Mouse (Mus musculus): ENCODE results near the gene Lrrc8a. TPM values are rescaled to one million over a fixed set of nuclear protein-coding genes. Genes with fewer than 3 reads are reported as not detected.

The Lrrc8a gene
- polyA plus RNA-seq, 1 experiment from 2014 or later, result 22.6 TPM

GRCm38 (mm10) chr2:30261064-30261736, 23.7 kb downstream of the Lrrc8a start:
- no peak for DNase-seq (ENCODE audit: low spot score)

- no peak for DNase-seq (ENCODE audit: low spot score)
Measured at GRCm38 (mm10) chr2:30261921-30262839, 24.7 kb downstream of the Lrrc8a start.

GRCm38 (mm10) chr2:30262840-30263441, 25.4 kb downstream of the Lrrc8a start:
- DNase-seq (ENCODE audit: low spot score), result no peak

DNA sequence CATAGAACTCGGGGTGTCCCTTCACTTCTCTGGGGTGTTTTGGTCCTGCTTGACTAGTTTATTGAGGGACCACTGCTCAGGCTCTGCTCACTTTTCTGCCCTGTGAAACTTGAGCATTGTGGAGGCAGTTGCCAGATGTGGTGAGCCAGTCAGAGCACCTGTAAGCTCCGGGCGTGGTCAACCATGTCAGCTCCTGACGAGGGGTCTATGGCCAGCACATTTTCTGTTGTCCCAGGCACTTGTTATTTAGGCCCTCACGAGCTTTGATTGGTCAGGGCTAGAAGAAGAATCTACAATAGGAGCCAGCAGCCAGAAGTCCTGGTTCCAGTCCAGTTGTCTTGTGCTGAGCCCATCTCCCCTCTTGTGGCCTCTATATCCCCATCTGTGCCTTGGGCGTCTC, 26.3 kb downstream of the Lrrc8a start:
- no peak for DNase-seq (ENCODE audit: low spot score)

DNA sequence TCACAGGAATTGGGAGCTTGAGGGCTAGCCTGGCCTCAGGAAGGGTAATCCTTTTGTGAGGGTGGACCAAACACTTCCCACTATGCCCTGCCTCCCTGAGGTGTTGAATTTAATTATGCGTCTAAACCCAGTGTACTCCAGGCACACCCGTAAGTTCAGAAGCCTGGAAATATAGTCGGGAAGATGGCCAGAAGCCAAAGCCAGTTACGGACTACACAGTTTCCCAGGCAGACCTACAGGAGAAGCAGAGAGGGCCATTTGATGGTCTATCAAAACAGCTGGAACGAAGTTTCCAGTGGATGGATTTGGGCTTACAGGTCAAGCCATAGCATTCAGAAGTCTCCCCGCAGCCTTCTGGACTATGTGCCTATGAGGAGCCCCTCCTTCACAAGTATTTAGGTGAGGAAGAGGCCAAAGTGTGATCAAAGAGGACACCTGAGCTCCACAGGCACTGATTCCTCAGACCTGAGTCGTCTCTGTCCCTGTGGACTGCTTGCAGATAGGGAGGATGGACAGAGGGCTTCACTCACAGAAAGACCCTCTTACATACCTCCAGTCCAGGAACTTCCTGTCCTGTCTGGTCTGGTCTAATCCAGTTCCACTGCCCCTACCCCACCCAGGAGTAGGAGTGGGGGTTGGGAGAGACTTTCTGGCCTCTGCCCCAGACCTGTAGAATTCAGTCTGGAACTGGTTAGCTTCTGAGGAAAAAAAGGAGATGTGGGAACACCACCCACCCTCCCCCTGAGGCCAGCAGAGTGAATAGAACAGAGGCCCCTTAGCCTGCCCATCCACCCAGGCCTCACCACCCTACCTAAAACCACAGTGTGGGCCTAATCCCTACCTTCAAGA, 27.4 kb downstream of the Lrrc8a start:
- no peak for DNase-seq (ENCODE audit: low spot score)

GRCm38 (mm10) chr2:30265767-30266253, 28.3 kb downstream of the Lrrc8a start, which contains the start of gene Phyhd1:
TSS of gene Phyhd1 (plus strand) at chr2:30266203.
- no peak for DNase-seq (ENCODE audit: low spot score)

GRCm38 (mm10) chr2:30266392-30266941, 29.0 kb downstream of the Lrrc8a start:
- DNase-seq (ENCODE audit: low spot score), result no peak

GRCm38 (mm10) chr2:30267466-30267865, 30.0 kb downstream of the Lrrc8a start:
- DNase-seq (ENCODE audit: low spot score), result no peak

DNA sequence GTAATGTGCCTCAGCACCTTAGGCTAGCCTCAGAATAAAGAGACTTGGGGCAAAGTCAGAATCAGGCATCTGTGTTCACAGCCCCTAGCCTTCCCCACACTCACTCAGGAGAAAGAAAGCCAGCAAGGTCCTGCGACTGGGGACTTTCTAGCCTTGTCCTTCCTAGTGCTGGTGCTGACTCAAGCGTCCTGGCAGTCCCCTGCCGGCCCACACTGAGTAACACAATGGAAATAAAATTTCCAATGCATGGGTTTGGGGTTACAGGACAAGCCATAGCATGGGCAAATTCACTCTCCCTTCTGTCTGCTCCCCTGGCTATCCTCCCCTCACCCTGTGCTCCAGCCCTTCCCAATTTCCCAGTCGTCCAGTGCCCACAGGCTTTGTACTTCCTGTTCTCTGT, 30.9 kb downstream of the Lrrc8a start:
- no peak for DNase-seq (ENCODE audit: low spot score)

DNA sequence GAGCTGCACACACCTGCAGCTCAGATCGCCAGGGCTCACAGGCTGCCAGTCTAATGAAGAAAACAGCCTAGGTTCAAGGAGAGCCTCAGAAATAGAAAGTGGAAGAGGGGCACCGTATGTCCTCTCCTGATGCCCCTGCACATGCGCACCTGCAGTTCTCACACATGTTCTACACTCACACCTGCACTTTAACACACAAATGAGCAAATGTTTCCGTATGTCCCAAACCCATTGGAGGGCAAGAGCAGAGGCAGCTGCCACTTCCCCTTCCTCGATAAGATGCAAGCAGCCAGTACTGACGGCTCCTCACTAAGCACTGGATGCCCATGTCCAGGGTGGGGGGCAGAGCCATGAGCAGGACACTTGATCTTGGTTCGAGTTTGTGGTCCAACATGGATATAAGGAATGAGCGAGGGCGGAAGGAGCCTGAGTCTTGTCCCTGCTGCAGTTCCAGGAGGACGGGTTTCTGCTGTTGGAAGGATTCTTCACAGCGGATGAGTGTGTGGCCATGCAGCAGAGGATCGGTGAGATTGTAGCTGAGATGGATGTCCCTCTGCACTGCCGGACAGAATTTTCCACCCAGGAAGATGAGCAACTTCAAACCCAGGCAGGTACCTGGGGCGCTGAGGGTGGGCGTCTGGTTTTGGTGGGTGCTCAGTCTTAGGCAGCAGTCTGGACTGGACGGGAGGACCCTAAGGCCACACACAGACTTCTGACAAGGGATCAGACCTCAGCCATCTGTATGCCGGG, 31.9 kb downstream of the Lrrc8a start:
- DNase-seq (ENCODE audit: low spot score), result peak; percentile 18

- peak; percentile 73 for DNase-seq (ENCODE audit: low spot score)
Measured at GRCm38 (mm10) chr2:30270134-30270533, 32.6 kb downstream of the Lrrc8a start.

DNA sequence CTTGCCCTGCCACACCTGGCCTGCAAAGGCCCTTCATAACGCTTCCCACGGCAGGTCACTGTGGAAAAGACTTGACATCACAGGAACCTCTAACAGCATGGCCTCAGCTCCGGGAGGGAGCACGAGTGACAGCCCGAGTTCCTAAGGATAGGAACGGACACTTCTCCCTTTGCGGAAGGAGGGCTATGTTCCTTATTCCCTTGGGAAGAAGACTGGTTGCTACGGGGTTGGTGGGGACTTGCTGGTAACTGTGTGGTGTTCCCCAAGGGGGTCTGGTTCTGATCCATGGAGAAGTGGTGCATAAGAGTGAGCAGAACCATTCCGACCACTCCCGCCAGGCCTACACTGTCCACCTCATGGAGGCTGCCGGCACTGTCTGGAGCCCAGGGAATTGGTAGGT, 43.2 kb downstream of the Lrrc8a start, which contains the start of gene Gm28038:
Gene Gm28038, plus strand, starts transcription at position 301 of the 400 bp plus-strand sequence.
- no peak for DNase-seq (ENCODE audit: low spot score)

DNA sequence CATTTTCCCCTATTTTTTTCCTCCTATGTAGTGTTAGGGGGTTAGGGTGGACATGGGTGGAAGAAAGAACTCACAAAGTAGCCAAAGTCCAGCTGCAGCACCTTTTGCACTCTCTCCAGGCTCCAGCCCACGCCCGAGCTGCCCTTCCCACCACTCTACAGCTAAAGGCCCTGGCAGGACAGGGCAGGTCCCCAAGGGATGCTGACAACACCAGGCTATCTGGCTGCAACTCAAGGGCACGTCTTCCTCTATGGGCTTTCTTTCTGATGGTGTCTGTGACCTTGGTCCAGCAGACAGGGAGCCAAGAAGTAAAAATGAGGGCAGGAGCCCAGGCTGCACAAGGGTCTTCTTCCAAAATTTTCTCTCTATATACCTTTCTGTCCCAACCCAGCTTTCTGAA, 44.1 kb downstream of the Lrrc8a start:
- no peak for DNase-seq (ENCODE audit: low spot score)

GRCm38 (mm10) chr2:30283193-30283592, 45.7 kb downstream of the Lrrc8a start:
- DNase-seq (ENCODE audit: low spot score), result no peak

DNA sequence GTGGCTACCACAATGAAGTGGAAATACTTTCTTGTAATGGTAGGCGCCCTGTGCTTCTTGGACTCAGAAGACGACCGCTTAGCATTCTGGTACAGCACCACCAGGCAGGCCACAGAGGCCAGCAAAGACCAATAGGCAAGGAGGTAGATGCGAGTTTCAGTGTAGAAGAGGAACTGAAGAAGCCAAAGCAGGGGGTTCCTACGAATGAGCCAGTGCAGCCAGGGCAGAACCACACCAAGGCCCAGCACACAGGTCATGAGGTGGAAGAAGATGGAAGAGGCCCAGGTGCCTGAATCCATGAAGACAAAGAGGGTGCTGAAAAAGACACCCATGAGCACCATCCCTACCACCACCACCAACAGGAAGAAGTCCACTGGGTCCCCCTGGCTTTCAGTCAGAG, 47.5 kb downstream of the Lrrc8a start:
- no peak for DNase-seq (ENCODE audit: low spot score)

GRCm38 (mm10) chr2:30285416-30286181, 48.1 kb downstream of the Lrrc8a start:
- DNase-seq (ENCODE audit: low spot score), result no peak

DNA sequence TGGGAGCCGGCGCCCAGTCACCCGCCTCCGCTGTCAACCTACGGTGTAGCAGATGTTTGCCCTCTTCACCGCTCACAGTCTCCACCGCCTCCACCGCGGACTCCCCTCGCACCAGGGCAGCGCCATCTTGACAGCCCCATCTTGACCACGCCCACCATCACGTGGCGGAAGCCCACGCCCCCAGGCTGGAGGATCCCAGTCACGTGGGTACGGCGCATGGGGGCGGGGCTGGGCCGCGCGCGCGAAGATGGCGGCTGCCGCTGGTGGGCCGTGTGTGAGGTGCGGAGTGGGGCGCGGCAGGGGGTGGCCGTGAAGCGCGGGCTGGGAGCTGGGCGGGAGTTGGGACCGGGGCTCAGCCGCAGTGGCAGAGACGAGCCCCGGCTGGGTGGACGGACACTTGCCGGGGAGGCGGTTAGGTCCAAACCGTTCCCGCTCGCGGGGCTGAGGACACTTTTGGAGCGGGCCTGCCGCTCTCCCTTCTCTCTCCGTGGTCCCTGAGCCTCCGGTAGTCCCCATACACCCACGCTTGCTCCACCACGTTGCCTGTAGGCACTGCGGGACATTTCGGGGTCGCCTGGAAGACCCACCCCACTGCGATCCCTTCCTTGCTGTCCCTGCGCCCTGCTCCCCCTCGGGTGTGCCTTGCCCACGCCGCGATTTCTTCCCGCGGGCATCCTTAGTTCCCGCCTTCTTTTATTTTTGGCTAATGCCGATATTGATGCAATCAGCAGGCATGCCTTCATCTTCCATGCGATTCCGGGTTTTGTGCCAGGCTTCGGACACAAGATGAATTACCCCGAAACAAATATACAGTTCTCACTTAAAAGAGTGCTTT, 48.9 kb downstream of the Lrrc8a start, which contains the start of the genes Dolk and Nup188:
Gene Dolk, minus strand, starts transcription at position 143 of the 835 bp plus-strand sequence.
Gene Nup188, plus strand, starts transcription at position 206 of the 835 bp plus-strand sequence.
- peak; percentile 97 for DNase-seq (ENCODE audit: low spot score)

DNA sequence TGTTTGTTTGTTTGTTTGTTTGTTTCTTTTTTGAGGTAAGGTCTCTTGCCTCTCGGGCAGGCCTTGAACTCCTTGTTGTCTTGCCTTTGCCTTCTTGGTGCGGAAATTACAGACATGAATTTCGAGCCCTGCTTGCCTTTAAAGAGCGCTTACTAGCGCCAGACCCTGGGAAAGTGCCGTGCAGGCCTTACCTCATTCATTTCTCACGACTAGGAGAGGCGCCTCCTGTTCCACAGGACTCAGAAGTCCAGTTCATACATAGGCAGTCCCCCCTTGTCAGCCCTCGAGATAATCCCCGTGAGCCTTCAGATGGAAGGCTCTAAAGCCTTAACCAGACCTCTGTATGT, 49.5 kb downstream of the Lrrc8a start:
- peak; percentile 56 for DNase-seq (ENCODE audit: low spot score)

All from thymus, postnatal 0 days (tissue).